Mouse (Mus musculus): ENCODE measurements around the gene Ehbp1l1.
A peak's percentile ranks its signal among the peaks of the same experiment; 100 is the strongest.

Ehbp1l1 gene

DNA sequence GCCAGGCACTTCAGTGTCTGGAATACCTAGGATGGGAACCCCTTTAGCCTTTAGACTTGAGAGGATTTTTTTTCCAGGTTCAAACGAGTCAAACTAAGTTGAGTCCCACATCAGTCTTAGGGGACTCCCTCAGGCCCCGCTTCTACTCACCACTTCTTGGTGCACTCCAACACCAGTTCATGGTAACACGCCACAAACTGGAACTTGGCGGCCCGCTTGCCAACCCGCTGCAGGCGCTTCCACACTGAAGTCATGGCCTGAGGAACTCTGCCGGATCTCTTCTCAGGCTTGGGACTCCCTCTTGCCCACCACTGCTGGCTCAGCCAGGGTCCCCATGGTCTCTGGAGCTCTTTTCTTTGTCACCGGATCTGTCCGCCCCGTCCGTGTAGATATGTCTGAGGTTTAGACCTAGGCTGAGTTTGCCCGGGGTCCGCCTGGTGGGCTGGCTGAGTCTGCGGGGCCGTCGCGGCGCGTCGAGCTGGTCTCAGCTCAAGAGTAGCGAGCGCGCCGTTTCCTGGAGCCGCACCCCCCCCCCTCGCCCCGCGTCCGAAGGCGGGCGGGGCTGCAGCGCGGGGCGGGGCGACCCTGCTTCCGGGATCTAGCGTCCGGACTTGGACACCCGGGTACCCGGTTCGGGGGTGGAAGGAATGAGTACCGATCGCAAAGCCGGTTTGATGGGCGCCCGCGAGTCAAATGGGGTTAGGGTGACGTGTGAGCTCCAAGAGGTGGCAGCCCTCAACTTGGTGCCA is at the start of gene Ehbp1l1:
Ehbp1l1 (minus strand) TSS at position 551 of the 749 bp plus-strand sequence.
- no peak for DNase-seq (ENCODE audit: low read depth, low spot score)

GRCm38 (mm10) chr19:5770925-5771860 is 45.1 kb upstream of the Ehbp1l1 start, which contains the start of gene Scyl1:
Scyl1 (minus strand) TSS chr19:5771419.
- DNase-seq (ENCODE audit: low read depth, low spot score): peak; percentile 80

DNA sequence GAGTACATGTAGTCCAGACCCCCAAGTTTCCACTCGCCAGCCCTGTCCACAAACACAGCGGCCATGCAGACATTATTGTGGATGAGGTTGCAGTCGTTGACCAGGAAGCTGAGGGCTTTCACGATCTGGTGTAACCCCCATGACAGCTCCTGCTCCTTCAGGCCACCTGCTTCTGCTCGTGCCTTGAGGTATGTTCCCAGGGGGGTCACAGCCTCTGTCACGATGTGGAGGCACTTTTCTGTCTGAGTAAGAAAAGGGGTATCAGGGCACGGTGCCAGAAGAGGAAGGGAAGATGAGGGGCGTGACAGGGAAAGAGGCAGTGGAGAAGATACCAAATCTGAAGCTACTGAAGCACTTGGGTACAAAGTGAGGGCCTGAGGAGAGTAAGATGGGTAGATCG is 44.2 kb upstream of the Ehbp1l1 start:
- no peak for DNase-seq (ENCODE audit: low read depth, low spot score)

DNA sequence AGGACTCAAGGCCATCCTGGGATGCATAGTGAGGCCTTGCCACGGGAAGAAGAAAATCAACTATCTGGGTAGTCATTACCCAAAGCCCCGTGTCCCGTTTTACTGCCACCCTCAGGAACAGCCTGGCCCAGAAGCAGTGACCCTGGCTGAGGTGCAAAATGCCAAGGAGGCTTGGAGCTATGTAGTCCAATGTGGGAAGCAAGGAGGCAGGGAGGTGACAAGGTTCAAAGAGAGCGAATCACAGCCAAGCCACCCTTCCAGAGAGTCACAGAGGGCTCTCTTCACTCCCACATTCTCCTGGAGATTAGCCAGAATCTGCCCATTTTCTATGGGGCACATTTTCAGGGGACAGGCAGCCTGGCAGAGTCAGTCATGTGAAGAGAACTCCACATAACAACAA is 41.2 kb upstream of the Ehbp1l1 start:
- no peak for DNase-seq (ENCODE audit: low read depth, low spot score)

GRCm38 (mm10) chr19:5763163-5763562 is 37.0 kb upstream of the Ehbp1l1 start:
- DNase-seq (ENCODE audit: low read depth, low spot score): no peak

GRCm38 (mm10) chr19:5758878-5759403 is 32.8 kb upstream of the Ehbp1l1 start:
- no peak for DNase-seq (ENCODE audit: low read depth, low spot score)

GRCm38 (mm10) chr19:5756991-5757636 is 31.0 kb upstream of the Ehbp1l1 start:
- no peak for DNase-seq (ENCODE audit: low read depth, low spot score)

- DNase-seq (ENCODE audit: low read depth, low spot score): no peak
Observed at GRCm38 (mm10) chr19:5756321-5756985, 30.3 kb upstream of the Ehbp1l1 start.

DNA sequence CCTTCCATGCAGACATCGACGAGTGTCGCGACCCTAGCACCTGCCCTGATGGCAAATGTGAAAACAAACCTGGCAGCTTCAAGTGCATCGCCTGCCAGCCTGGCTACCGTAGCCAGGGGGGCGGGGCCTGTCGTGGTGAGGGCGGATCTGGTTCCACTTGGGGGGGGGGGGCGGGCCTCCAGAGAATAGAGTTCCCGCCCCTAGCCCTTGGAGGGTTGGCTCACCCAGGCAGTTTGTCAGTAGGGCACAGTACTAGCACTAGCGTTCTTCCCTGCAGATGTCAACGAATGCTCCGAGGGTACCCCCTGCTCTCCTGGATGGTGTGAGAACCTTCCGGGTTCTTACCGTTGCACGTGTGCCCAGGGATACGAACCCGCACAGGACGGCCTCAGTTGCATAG is 25.6 kb upstream of the Ehbp1l1 start:
- no peak for DNase-seq (ENCODE audit: low read depth, low spot score)

DNA sequence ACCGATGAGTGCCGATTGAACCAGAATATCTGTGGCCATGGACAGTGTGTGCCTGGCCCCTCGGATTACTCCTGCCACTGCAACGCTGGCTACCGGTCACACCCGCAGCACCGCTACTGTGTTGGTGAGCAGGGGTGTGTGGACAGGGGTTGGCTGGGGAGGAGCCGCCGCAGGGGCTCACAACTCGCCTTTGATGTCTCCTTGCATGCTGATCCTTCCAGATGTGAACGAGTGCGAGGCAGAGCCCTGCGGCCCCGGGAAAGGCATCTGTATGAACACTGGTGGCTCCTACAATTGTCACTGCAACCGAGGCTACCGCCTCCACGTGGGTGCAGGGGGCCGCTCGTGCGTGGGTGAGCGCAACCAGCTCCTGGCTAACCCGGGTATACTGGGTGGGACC is 24.8 kb upstream of the Ehbp1l1 start:
- no peak for DNase-seq (ENCODE audit: low read depth, low spot score)

- no peak for DNase-seq (ENCODE audit: low read depth, low spot score)
Observed at GRCm38 (mm10) chr19:5749476-5749875, 23.4 kb upstream of the Ehbp1l1 start.

DNA sequence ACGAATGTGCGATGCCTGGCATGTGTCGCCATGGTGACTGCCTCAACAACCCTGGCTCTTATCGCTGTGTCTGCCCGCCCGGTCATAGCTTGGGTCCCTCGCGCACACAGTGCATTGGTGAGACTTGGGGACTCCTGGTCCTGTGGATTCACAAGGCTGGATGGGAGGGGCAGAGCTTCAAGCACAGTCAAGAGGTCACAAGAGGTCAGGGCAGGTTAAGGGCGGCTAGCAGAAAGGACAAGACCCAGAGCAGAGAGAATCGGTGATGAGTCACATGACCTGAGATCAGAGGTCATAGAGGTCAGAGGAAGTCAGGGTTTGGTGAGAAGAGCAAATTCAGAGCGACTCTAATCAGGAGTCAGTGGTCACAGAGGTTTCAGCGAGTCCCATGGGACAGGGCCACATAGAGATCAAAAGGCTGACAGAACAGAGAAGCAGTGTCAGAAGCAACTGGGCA is 20.8 kb upstream of the Ehbp1l1 start:
- DNase-seq (ENCODE audit: low read depth, low spot score): no peak

GRCm38 (mm10) chr19:5745756-5746710 is 19.9 kb upstream of the Ehbp1l1 start:
- DNase-seq (ENCODE audit: low read depth, low spot score): no peak

DNA sequence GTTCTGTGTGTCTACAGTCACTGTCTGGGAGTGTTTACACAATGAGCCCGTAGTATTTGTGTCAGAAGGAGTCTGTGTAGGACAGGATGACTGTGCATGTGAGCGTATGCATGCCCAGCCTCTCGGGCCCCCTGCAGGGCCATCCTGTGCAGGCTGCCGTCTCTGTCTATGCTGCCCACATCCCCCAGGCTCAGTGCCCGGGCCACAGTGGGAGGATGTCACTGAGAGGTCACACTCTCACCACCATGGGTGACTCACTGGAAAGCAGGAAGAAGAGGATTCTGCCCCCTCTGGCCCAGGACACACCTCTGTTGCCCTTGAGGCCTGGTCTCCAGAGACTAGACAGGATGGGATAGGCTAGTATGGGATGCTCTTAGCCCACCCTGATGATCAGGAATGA is 17.5 kb upstream of the Ehbp1l1 start:
- no peak for DNase-seq (ENCODE audit: low read depth, low spot score)

- no peak for DNase-seq (ENCODE audit: low read depth, low spot score)
Observed at GRCm38 (mm10) chr19:5742241-5742641, 16.1 kb upstream of the Ehbp1l1 start.

DNA sequence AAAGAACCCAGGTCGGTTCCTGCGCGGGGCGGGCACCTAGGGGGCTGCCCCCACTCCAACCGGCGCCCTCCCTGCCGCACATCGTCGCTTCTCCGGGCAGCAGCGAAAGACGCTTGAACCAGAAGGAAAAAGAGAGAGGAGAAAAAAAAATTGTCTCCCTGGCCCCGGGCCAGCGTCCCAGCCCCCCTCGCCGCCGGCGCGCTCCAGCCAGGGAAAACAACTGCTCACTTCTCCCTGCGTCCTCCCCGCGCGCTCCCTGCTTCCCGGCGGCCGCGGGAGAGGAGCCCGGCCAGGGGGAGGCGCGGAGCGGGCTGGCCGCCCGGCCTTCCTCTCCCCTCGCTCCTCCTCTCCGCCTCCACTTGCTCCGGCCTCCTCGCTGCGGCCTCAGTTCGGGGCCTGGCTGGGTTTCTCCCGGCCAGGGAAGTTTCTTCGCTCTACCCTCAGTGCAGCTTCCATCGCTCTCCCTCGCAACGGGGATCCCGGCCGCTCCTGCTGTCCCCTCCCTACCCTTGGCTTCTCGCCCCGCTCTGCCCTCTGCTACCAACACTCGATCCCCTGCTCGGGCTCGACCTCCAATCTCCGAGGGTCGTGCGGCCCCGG is 15.6 kb upstream of the Ehbp1l1 start:
- no peak for DNase-seq (ENCODE audit: low read depth, low spot score)

- DNase-seq (ENCODE audit: low read depth, low spot score): no peak
Observed at GRCm38 (mm10) chr19:5740320-5741317, 14.5 kb upstream of the Ehbp1l1 start, which contains the start of gene Ltbp3. Ltbp3 (plus strand) TSS chr19:5740904.

GRCm38 (mm10) chr19:5739446-5739845 is 13.3 kb upstream of the Ehbp1l1 start:
- DNase-seq (ENCODE audit: low read depth, low spot score): no peak
